In genomic region chr16:36138201-36138600, GRCm38 (mm10) we compare ENCODE assay signal across 39 mouse cellular contexts. TPM values are rescaled to one million over a fixed set of nuclear protein-coding genes. Genes with fewer than 3 reads are reported as not detected.
"Had no signal": no experiment of that assay in that cellular context is flagged by ENCODE, and none has a peak within 500 bp of the region (broad histone marks: within the 10 kb centered on the region; RNA-seq: fewer than 3 reads in every experiment).

No protein-coding gene starts in this region.

- H3K27me3 ChIP-seq: embryonic facial prominence, embryonic 12.5 days; embryonic facial prominence, embryonic 13.5 days; embryonic facial prominence, embryonic 15.5 days; forebrain, embryonic 12.5 days; forebrain, embryonic 13.5 days; forebrain, embryonic 15.5 days had no signal

- H3K27ac ChIP-seq: embryonic facial prominence, embryonic 10.5 days; embryonic facial prominence, embryonic 12.5 days; embryonic facial prominence, embryonic 13.5 days; embryonic facial prominence, embryonic 15.5 days; forebrain, embryonic 10.5 days; forebrain, embryonic 12.5 days; forebrain, embryonic 13.5 days; forebrain, embryonic 15.5 days; gastrocnemius, adult 2 months; heart, adult 2 months had no signal

- H3K36me3 ChIP-seq: embryonic facial prominence, embryonic 10.5 days; embryonic facial prominence, embryonic 12.5 days; embryonic facial prominence, embryonic 13.5 days; embryonic facial prominence, embryonic 15.5 days; forebrain, embryonic 10.5 days; forebrain, embryonic 12.5 days; forebrain, embryonic 15.5 days had no signal

- DNase-seq: cerebellum, adult 8-10 months; cerebellum, adult 9-10 months; cerebellum, adult 9-11 months; cerebellum, postnatal 10 days; cerebellum, postnatal 14 days; cerebellum, postnatal 25 days; cerebellum, postnatal 36 days; embryo, embryonic 11 days; forebrain, postnatal 0 days; gastrocnemius, adult 2 months; gastrocnemius, postnatal 10 days; gastrocnemius, postnatal 14 days; gastrocnemius, postnatal 25 days; gastrocnemius, postnatal 36 days; heart, adult 11 months; heart, adult 18-20 months; heart, adult 2 months had no signal

- H3K4me1 ChIP-seq: embryonic facial prominence, embryonic 10.5 days; embryonic facial prominence, embryonic 12.5 days; embryonic facial prominence, embryonic 13.5 days; embryonic facial prominence, embryonic 15.5 days; forebrain, embryonic 10.5 days; forebrain, embryonic 12.5 days; forebrain, embryonic 13.5 days; forebrain, embryonic 15.5 days had no signal

- H3K4me3 ChIP-seq: embryonic facial prominence, embryonic 10.5 days; embryonic facial prominence, embryonic 12.5 days; embryonic facial prominence, embryonic 13.5 days; embryonic facial prominence, embryonic 15.5 days; erythroblast, embryonic 14.5 days; forebrain, embryonic 10.5 days; forebrain, embryonic 12.5 days; forebrain, embryonic 13.5 days; forebrain, embryonic 15.5 days; gastrocnemius, adult 2 months; heart, adult 2 months had no signal

- H3K9ac ChIP-seq: embryonic facial prominence, embryonic 12.5 days; embryonic facial prominence, embryonic 13.5 days; embryonic facial prominence, embryonic 15.5 days; forebrain, embryonic 12.5 days; forebrain, embryonic 13.5 days; forebrain, embryonic 15.5 days; forebrain, postnatal 0 days had no signal

RNA-seq across cellular contexts. Expression of gene Csta1, which starts 7.2 kb away (rescaled TPM):
- total RNA-seq: common myeloid progenitor, adult 5-6 weeks; forebrain, postnatal 0 days; gastrocnemius, adult 18-20 months; gastrocnemius, adult 2 months; gastrocnemius, adult 8-10 months; gastrocnemius, postnatal 10 days; gastrocnemius, postnatal 14 days; gastrocnemius, postnatal 25 days; gastrocnemius, postnatal 36 days; gastrocnemius, postnatal 4 days; granulocyte monocyte progenitor cell, adult 5-6 weeks; heart, adult 18-20 months; heart, adult 2 months; heart, adult 8-10 months had no signal
- polyA plus RNA-seq: cortical plate, adult 2 months; embryonic facial prominence, embryonic 11.5 days; embryonic facial prominence, embryonic 12.5 days; erythroblast, embryonic 14.5 days; forebrain, embryonic 11.5 days; forebrain, embryonic 12.5 days; forebrain, embryonic 13.5 days; forebrain, embryonic 14.5 days; forebrain, embryonic 15.5 days; forebrain, embryonic 16.5 days; forebrain, postnatal 0 days; frontal cortex, adult 2 months; gonadal fat pad, adult 2 months; heart, adult 2 months had no signal

RNA-seq across cellular contexts. Expression of gene Stfa2l1, which starts 18.4 kb away (rescaled TPM):
- total RNA-seq: common myeloid progenitor, adult 5-6 weeks; forebrain, postnatal 0 days; gastrocnemius, adult 18-20 months; gastrocnemius, adult 2 months; gastrocnemius, adult 8-10 months; gastrocnemius, postnatal 14 days; gastrocnemius, postnatal 25 days; gastrocnemius, postnatal 36 days; granulocyte monocyte progenitor cell, adult 5-6 weeks; heart, adult 18-20 months; heart, adult 2 months; heart, adult 8-10 months had no signal
- polyA plus RNA-seq: cortical plate, adult 2 months; embryonic facial prominence, embryonic 10.5 days; embryonic facial prominence, embryonic 11.5 days; embryonic facial prominence, embryonic 12.5 days; embryonic facial prominence, embryonic 13.5 days; erythroblast, embryonic 14.5 days; forebrain, embryonic 10.5 days; forebrain, embryonic 12.5 days; forebrain, embryonic 13.5 days; forebrain, embryonic 14.5 days; forebrain, embryonic 15.5 days; forebrain, embryonic 16.5 days; forebrain, postnatal 0 days; frontal cortex, adult 2 months; gonadal fat pad, adult 2 months; heart, adult 2 months had no signal

RNA-seq across cellular contexts. Expression of gene Gm5483, which starts 45.8 kb away (rescaled TPM):
- total RNA-seq: gastrocnemius, adult 18-20 months; gastrocnemius, adult 2 months; gastrocnemius, adult 8-10 months; gastrocnemius, postnatal 14 days; gastrocnemius, postnatal 25 days; gastrocnemius, postnatal 36 days; heart, adult 18-20 months; heart, adult 2 months; heart, adult 8-10 months had no signal
- polyA plus RNA-seq: cortical plate, adult 2 months; embryonic facial prominence, embryonic 10.5 days; erythroblast, embryonic 14.5 days; forebrain, embryonic 10.5 days; forebrain, embryonic 14.5 days; forebrain, embryonic 16.5 days; frontal cortex, adult 2 months; gonadal fat pad, adult 2 months; heart, adult 2 months had no signal
